Mouse (Mus musculus): Measurements from ENCODE around the gene Erc1.
A peak's percentile ranks its signal among the peaks of the same experiment; 100 is the strongest.

The Erc1 gene

DNA sequence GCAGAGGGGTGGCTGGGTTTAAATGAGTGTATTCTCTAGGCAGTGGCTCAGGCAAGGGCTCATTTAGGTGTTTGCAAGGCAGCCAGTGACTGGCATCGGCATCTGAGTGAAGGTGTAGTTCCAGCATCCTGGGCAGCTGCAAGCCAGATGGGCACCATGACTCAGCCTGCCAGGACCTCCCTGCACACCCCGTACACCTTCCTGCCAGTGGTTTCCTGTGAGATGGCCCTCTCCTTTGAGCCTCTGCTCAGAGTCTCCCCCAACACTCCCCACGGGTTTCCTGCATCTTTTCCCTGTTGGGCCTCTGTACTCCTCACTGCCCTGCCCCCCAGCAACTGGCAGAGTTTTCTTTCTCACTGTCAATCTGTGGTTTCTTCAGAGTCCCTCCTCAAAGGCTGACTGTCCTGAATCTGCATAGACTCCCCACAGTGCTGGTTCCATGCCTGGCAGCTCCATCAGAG lies 326.0 kb downstream of the Erc1 start:
- no peak for DNase-seq (ENCODE audit: low spot score in 2 of 2)

DNA sequence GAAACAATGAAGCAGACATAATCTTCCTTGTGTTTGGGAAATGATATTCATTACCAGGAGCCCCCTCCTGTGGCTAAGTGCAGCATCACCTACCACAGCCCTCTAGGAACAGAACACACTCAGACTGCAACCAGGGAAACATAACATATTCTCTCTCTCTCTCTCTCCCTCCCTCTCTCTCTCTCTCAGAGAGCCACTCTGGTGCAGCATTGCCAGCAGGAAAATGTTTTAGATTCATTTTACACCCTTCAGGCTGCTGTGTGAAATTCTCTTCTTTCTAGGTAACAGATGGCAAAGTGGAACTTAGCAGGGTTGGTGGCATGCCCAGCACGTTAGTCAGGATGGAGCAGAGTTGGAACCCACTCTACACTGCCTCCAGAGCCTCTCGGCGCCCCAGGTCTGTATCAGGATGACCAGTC lies 326.5 kb downstream of the Erc1 start:
- peak in 1 of 2 experiments; percentile 17 for DNase-seq (ENCODE audit: low spot score in 2 of 2)

Data from frontal cortex, postnatal 25 days (tissue).